Mouse (Mus musculus): ENCODE measurements at regions not wholly inside any gene's neighbourhood (a gene's known extent, or its start where the extent isn't known, plus 50 kb on each side); places are given as distances from the start of the nearest gene placed in this dataset.

DNA sequence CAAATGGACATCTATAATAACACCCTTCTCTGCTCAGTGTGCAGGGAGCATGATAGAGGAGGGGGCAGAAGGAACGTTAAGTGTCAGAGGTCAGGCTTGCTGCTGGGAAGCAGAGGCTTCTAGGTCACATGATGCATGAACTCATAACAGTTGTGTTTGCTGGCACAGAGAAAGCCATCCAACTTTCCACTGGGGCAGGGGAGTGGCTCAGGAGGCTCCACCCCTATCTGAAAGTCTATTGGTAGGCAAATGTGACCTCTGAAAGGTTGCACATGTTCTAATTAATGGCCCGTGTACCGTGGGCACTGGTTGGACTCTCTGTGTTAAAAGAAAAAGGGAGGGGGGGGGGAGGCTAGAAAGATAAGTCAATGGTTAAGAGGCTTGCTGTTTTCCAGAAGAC is 224.6 kb downstream of the Slc16a7 start:
- TF ChIP-seq CTCF (IDR thresholded peaks at IDR 0.05; ENCODE audit: low read depth) (no peak), EP300 (IDR thresholded peaks at IDR 0.05; ENCODE audit: low read depth) (no peak)
